Mouse (Mus musculus): ENCODE results near the gene Ttc4.

Gene Ttc4

DNA sequence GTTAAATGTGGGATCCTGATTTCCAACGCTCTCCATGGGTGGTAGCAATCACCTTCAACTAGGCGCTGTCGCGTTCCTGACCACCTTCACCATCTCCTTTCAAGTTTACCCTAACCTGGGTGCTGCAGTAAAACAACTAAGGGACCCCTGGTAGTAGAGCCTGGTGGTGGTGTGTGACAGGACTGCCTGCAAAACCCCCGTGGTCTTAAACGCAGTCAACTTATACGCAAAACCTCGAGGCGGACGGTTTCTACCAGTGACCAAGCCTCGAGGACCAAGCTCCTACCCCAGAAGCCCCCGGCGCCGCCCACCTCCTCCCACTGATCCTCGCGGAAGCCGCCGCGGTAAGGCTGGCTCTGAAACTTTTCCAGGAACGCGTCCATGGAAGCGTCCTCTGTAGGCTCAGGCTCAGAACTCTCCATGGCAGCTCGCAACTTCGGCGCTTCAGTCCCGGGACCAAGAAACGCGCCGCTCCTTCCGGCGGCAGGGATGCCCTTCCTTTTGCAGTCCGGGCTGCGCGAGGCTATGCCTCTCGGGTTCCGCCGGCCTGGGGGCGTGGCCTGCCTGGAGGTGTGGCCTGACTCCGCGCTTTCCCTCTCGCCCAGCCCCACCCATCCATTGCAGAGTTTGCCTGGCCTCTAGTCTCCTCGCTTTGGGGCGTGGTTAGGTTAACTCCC lies at the start of gene Ttc4:
Ttc4 (minus strand) TSS at position 503 of the 677 bp plus-strand sequence.
- peak; percentile 95 for DNase-seq (ENCODE audit: low read depth, low spot score)

DNA sequence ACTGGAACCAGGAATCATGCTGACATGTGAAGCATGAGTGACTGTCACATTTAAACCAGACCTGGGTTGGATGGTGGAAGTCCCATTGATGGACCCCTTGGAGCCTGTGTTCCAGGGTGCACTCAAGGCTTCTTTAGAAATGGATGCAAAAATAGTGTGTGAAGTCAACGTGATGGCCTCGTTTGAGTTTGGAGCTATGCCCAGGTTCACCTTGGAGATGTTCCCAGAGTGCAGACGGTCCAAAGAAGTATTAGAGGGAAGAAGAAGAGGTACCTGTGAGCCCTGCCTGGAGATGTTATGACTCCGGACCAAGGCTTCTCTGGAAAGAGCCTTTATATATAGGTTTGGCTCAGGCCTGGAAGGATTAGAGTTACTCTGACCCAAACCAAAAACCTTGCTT lies 41.9 kb upstream of the Ttc4 start:
- DNase-seq (ENCODE audit: low read depth, low spot score) = no peak

GRCm38 (mm10) chr4:106713622-106714021 lies 34.9 kb upstream of the Ttc4 start:
- no peak for DNase-seq (ENCODE audit: low read depth, low spot score)

- peak; percentile 79 for DNase-seq (ENCODE audit: low read depth, low spot score)
These were observed 29.7 kb upstream of the Ttc4 start for GRCm38 (mm10) chr4:106708408-106708807.

DNA sequence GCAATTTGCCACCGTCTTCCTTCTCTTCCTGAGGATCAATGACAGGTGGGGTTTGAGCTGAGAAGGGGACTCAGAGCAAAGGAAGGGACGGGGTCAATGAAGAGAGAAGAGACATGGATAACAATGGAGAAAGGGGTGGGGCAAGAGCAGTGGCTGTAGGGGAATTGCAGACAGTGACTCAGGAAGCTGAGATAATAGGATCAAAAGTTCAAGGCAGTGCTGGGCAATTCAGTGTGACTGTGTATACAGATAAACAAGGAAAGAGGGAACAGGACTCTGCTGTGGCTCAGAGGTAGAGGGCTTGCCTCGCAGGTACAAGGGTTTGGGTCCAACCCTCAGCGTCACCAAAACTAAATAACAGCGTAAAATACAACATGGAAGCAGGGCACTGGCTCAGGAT lies 29.2 kb upstream of the Ttc4 start:
- DNase-seq (ENCODE audit: low read depth, low spot score) = no peak

DNA sequence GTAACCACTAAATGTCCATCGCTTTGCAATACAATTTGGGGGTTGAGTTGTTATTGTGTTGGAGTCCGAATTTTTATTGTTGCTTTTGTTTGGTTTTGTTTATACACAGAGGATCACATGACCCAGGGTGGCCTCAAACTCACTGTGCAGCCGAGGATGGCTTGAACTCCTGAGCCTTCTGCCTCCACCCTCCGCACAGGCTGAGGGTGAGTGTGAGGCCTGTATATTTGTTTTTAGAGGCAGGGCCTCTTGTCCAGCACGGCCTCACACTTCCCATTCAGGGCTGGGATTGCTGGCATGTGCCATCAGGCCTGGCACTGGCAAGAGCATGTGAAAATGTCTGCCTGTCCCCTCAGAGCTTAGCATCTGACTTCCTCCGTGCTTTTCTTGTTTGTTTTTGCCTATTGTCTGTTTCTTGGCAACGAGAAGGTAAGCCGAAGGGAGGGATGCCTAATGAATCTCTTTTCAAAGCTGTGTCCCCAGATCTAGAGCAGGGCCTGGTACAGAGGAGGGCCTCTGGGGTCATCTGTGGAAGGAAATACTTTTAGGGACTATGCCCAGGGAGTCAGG lies 26.4 kb upstream of the Ttc4 start:
- DNase-seq (ENCODE audit: low read depth, low spot score) = no peak

DNA sequence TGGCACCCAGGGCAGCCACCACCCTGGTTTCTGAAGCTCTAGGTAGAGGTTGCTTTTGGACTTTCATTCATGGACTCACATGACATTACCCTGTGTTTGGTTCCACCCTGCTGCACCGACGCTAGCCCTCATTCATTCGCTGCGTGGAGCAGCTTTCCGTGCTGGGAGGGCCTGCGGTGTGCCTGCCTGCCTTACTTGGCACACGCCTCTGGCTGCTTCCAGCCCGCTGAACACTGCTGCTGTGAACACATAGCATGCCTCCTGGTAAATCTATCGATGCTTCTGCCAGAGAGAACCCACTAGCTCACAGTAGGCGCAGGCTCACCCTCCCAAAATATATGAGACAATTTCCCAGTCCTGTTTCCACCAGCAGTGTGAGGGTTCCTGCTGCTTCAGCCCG lies 25.7 kb upstream of the Ttc4 start:
- no peak for DNase-seq (ENCODE audit: low read depth, low spot score)

- no peak for DNase-seq (ENCODE audit: low read depth, low spot score)
These were observed 25.2 kb upstream of the Ttc4 start for GRCm38 (mm10) chr4:106703956-106704355.

- DNase-seq (ENCODE audit: low read depth, low spot score) = peak; percentile 25
These were observed 22.1 kb upstream of the Ttc4 start for GRCm38 (mm10) chr4:106700798-106701197.

DNA sequence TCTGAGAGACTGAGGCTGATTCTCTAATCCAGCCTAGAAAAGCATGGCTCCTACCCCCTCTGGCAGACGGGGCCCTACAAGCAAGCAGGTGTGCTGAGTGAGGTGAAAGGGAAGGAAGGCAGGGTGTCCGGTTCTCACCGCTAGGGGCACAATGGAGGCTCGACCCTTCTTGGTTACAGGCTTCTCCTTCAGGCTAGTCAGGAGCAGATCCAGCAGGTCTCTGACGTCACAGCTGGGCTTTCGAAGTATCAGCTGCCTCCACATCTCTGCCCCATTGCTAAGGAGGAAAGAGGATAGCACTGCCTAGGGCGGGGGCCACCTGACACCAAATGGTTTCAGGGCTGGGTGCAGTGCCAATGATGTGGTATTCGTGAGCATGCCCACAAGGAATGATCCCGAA lies 21.2 kb upstream of the Ttc4 start:
- DNase-seq (ENCODE audit: low read depth, low spot score) = peak; percentile 77

DNA sequence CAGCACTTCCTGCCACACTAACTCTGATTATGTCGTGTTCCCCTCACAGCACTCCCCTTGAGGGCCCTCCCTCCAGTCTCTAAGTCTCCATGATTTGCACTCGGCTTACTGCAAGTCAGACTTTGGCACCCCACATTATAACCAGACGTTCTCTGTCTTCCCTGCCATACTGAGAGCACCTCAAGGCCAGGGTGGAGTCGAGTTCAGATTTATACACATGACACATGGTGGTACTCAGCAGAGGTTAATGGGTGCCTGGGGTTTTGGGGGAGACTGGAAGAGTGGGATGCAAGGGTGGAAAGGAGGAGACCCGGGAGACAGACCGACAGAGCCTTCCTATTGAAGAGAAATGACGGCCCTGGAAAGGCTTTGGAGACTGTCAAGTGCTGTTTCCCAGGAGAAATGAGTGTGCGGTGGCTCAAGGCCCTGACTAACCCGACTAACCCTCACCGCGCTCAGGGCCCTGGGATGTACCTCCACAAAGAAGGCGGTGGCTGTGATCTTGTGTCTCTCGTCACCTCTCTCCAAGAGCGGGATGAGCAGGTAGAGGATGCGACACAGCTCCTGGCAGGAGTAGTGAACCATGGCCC lies 15.2 kb upstream of the Ttc4 start:
- DNase-seq (ENCODE audit: low read depth, low spot score) = no peak

- DNase-seq (ENCODE audit: low read depth, low spot score) = no peak
These were observed 10.0 kb upstream of the Ttc4 start for GRCm38 (mm10) chr4:106688636-106689296.

GRCm38 (mm10) chr4:106680955-106681354 lies 2.2 kb upstream of the Ttc4 start:
- DNase-seq (ENCODE audit: low read depth, low spot score) = no peak

DNA sequence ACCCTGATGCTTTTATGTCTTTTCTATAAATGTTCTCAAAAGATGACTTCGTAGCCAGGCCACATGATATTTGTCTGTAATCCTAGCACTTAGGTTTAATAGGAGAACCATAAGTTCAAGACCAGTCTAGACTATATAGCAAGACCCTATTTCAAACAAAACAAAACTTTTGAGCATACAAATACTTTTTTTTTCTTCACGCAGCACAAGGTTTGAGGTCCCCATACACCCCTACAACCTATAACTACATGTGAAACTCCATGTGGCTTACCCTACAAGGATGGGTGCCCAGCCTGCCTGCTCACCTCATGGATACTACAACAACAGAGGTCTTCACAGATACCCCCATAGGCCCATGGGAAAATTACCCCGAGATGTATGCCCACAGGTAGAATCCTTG lies 408 bp upstream of the Ttc4 start:
- no peak for DNase-seq (ENCODE audit: low read depth, low spot score)

- DNase-seq (ENCODE audit: low read depth, low spot score) = no peak
These were observed 2.0 kb downstream of the Ttc4 start for GRCm38 (mm10) chr4:106676749-106677148.

DNA sequence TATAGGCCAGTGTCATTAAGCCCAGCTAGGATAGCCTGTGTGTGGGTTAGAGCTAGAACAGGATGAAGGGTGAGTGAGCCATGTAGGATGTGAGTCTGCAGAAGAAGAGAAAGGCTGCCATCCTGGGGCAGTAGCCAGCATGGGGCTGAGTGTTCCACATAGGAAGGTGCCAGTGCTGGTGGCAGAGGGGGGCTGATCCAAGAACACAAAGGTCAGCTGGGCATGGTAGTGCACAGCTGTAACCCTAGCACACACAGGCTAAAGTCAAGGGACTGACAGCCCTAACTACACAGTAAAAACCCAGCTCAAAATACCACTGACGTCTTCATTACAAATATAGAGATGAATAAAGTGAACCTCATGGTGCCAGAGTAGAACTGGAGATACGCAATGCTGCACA lies 12.2 kb downstream of the Ttc4 start:
- no peak for DNase-seq (ENCODE audit: low read depth, low spot score)

- DNase-seq (ENCODE audit: low read depth, low spot score) = no peak
These were observed 13.1 kb downstream of the Ttc4 start for GRCm38 (mm10) chr4:106665673-106666072.

DNA sequence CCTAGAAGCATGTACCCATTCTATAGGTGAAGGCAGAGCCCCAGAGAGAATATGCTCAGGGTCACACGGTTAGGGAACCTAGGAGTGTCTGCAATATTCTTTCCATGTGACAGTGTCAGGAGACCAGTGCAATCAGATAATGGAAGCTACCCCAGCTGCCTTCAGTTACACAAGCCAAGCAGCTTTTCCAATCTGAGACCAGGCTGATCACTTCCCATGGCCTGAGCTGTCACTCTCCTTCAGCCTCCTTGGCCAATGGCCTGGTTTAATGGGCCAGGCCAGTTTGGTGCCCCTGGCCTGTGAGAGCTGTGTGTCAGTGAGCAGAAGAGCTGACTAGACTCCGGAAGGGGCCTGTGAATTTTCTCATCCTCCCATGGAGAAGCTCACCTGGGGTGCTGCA lies 13.5 kb downstream of the Ttc4 start:
- no peak for DNase-seq (ENCODE audit: low read depth, low spot score)

GRCm38 (mm10) chr4:106664697-106665096 lies 14.0 kb downstream of the Ttc4 start:
- DNase-seq (ENCODE audit: low read depth, low spot score) = no peak

DNA sequence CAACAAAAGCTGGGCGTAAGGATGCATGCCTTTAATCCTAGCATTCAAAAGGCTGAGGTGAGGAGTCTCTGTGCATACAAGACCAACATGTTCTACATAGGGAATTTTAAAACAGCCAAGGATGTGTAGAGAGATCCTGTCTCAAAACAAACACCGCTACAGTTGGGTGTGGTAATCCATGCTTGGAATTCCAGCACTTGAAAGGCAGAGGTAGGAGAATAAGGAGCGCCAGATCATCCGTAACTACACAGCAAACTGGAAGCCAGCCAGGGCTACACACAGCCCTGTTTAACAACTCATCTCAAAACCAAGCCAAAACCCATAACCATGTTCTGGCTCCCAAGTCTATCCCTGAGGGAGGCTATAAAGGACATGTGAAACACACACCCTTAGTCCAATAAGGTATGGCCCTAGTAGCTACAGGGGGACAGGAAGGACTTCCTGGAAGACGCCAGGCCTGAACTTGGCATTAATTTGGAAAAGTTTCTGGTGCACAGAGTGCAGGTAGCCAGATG lies 14.7 kb downstream of the Ttc4 start:
- no peak for DNase-seq (ENCODE audit: low read depth, low spot score)

DNA sequence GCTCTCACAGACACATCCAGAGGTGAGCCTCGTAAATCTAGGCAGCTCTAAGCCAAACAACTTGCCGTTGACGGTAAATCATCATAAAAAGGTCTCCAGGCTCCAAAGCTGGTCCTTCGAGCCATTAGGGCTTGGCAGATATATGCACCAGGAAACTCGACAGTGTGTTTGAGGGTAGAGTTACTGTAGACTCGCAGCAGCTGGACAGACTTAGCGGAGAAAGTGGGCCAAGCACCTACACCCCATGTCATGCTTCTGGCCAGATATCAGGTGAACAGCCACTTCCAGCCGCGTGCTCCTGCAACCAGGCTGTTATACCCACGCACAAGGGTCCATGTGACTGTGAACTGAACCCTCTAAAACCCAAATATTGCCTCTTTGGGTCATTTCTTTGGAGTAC lies 23.1 kb downstream of the Ttc4 start:
- DNase-seq (ENCODE audit: low read depth, low spot score) = no peak

GRCm38 (mm10) chr4:106653051-106653450 lies 25.7 kb downstream of the Ttc4 start:
- DNase-seq (ENCODE audit: low read depth, low spot score) = no peak

GRCm38 (mm10) chr4:106652546-106652945 lies 26.2 kb downstream of the Ttc4 start:
- DNase-seq (ENCODE audit: low read depth, low spot score) = no peak
